Mouse (Mus musculus) liver, embryonic 11.5 days (tissue): ENCODE data around the gene Astn2. TPM values are rescaled to one million over a fixed set of nuclear protein-coding genes. Genes with fewer than 3 reads are reported as not detected.

ENCODE experiments used
- ATAC-seq: fragments of 200-750 bp; cut with Nextera tagmentation; replicated peaks from 2 replicates; pipeline ENCODE4 v1.8.0; 2017; ENCODE audit warnings: moderate number of reproducible peaks, mild to moderate bottlenecking, moderate TSS enrichment, moderate library complexity; ENCODE audit not compliant: low FRiP score
- DNase-seq: peaks from one replicate; pipeline ENCODE4 v3.0.0-alpha.2; 2017; ENCODE audit warnings: low spot score
- H3K27ac ChIP-seq: fragments of 300-500 bp; sonication (generic); 2 replicates; pipeline ENCODE4 v1.5.1; 2014; ENCODE audit warnings: mild to moderate bottlenecking, low read depth, low read length, control low read depth
- H3K27me3 ChIP-seq: fragments of 300-500 bp; sonication (generic); replicated peaks from 2 replicates; pipeline ENCODE4 v1.6.1; 2014; ENCODE audit warnings: low read length, mixed read lengths; ENCODE audit not compliant: control insufficient read depth, insufficient read depth
- H3K36me3 ChIP-seq: fragments of 300-500 bp; sonication (generic); 2 replicates; pipeline ENCODE4 v1.6.1; 2014; ENCODE audit warnings: mild to moderate bottlenecking, low read length, moderate library complexity, mixed read lengths; ENCODE audit not compliant: control insufficient read depth, insufficient read depth
- H3K4me1 ChIP-seq: fragments of 300-500 bp; sonication (generic); replicated peaks from 2 replicates; pipeline ENCODE4 v1.6.1; 2014; ENCODE audit warnings: low read length, mixed read lengths; ENCODE audit not compliant: control insufficient read depth, insufficient read depth
- H3K4me2 ChIP-seq: fragments of 300-500 bp; sonication (generic); 2 replicates; pipeline ENCODE4 v1.6.1; 2014; ENCODE audit warnings: mild to moderate bottlenecking, control low read depth, moderate library complexity
- H3K4me3 ChIP-seq: fragments of 300-500 bp; sonication (generic); 2 replicates; pipeline ENCODE4 v1.5.1; 2014; ENCODE audit warnings: low read depth, low read length, control low read depth
- H3K9ac ChIP-seq: fragments of 300-500 bp; sonication (generic); 2 replicates; pipeline ENCODE4 v1.6.1; 2014; ENCODE audit warnings: low read depth, low read length, control low read depth
- H3K9me3 ChIP-seq: fragments of 300-500 bp; sonication (generic); 2 replicates; pipeline ENCODE4 v1.6.1; 2016; ENCODE audit warnings: low read length, inconsistent platforms, mixed read lengths; ENCODE audit not compliant: control insufficient read depth
- WGBS: fragments of 180-500 bp; shearing (Covaris S2); extraction: QIAGEN DNeasy Blood & Tissue Kit; methylation state at CpG from one replicate; pipeline ENCODE4 v1.1.7; 2014; 5-methylcytosine and 5-hydroxymethylcytosine counted together
- polyA plus RNA-seq: library from polyadenylated mRNA; unstranded; fragments of >200 nt; fragmentation: Nextera tagmentation; extraction: Ambion mirVana; gene quantifications from 2 replicates; pipeline ENCODE4 v1.2.1, GENCODE M21; 2014

The Astn2 gene
- polyA plus RNA-seq, 1 experiment from 2014 or later = 0.05 TPM

GRCm38 (mm10) chr4:65813500-65814175, 590.8 kb downstream of the Astn2 start:
- Histone ChIP-seq H3K4me1 (no peaks in the 10 kb centered on the region), H3K27me3 (no peaks in the 10 kb centered on the region), H3K4me2 (no peak overlapping the region), H3K9ac (no peak overlapping the region), H3K27ac (no peak overlapping the region), H3K4me3 (no peak overlapping the region), H3K9me3 (no peaks in the 10 kb centered on the region), H3K36me3 (no peaks in the 10 kb centered on the region)
- no peak for ATAC-seq
- no peak for DNase-seq
- 73% methylated on average over 1 of the region's 1 CpGs for WGBS

DNA sequence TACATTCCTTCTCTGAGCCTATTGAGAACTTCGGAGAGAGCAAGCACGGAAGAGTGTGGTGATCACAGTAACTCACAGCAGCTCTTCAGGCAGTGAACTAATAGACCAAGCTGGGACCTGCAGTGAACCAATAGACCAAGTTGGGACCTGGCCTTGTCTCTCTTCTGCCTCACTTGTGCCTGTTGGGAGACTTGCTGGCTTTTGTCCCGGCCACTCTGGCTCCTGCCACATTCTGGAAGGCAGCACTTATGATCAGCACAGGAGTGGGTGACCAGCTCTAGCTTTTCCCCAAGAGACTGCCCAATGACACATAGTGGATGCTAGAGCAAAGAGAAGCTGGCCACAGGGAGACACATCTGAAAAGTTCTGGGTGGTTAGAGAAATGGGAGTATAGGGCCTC, 597.1 kb downstream of the Astn2 start:
- no peak overlapping the region for H3K9ac ChIP-seq
- no peak overlapping the region for H3K4me2 ChIP-seq
- H3K4me1 ChIP-seq = no peaks in the 10 kb centered on the region
- no peaks in the 10 kb centered on the region for H3K27me3 ChIP-seq
- no peaks in the 10 kb centered on the region for H3K9me3 ChIP-seq
- H3K36me3 ChIP-seq = no peaks in the 10 kb centered on the region
- H3K27ac ChIP-seq = no peak overlapping the region
- no peak overlapping the region for H3K4me3 ChIP-seq
- no peak for DNase-seq
- 80% methylated on average over 3 of the region's 3 CpGs for WGBS
- no peak for ATAC-seq

DNA sequence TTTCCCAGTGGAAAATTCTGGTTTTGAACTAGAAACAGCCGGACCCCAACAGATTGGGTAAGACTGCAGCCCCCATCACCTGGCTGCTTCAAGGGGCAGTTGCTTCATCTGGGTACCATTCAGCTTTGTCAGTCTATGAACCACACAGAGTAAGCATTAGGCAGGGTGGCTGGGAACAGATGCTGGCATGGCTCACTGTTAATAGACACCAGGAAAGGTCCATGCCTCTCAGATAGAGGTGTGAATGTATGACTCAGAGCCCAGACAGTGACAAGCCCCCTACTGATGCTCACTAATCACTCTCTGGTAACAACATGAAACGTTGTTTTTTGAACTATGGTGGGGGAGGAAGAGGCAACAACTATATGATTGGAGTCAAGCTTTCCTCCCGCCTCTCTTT, 603.2 kb downstream of the Astn2 start:
- Histone ChIP-seq H3K27ac (no peak overlapping the region), H3K4me1 (no peaks in the 10 kb centered on the region), H3K27me3 (no peaks in the 10 kb centered on the region), H3K9ac (no peak overlapping the region), H3K36me3 (no peaks in the 10 kb centered on the region), H3K4me2 (no peak overlapping the region), H3K9me3 (no peaks in the 10 kb centered on the region), H3K4me3 (no peak overlapping the region)
- WGBS = 57% methylated on average over 3 of the region's 3 CpGs
- DNase-seq = no peak
- ATAC-seq = no peak

DNA sequence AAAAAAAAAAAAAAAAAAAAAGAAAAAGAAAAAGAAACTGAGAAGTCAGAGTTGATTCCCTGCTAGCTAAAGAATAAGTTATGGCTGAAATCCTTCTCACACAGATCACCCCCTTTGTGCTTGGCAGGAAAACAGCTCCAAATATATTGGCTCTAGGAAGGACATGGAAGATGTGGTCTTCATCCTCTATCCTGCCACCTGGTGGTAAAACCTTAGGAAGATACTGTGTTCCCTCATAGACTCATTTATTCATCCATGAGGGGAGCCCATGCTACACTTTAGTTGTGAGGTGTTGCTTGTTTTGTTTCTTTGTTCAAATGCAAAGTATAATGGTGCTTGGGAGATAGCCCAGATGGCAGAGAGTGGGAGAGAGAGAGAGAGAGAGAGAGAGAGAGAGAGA, 613.4 kb downstream of the Astn2 start:
- H3K27me3 ChIP-seq = no peaks in the 10 kb centered on the region
- H3K27ac ChIP-seq = no peak overlapping the region
- H3K36me3 ChIP-seq = no peaks in the 10 kb centered on the region
- DNase-seq (no peak), ATAC-seq (no peak)
- no peaks in the 10 kb centered on the region for H3K9me3 ChIP-seq
- H3K9ac ChIP-seq = no peak overlapping the region
- H3K4me1 ChIP-seq = no peaks in the 10 kb centered on the region
- no peak overlapping the region for H3K4me3 ChIP-seq
- H3K4me2 ChIP-seq = no peak overlapping the region

GRCm38 (mm10) chr4:65773368-65774010, 630.9 kb downstream of the Astn2 start:
- no peak overlapping the region for H3K4me3 ChIP-seq
- no peaks in the 10 kb centered on the region for H3K9me3 ChIP-seq
- no peak for ATAC-seq
- H3K4me1 ChIP-seq = no peaks in the 10 kb centered on the region
- no peaks in the 10 kb centered on the region for H3K36me3 ChIP-seq
- no peak overlapping the region for H3K27ac ChIP-seq
- no peak overlapping the region for H3K4me2 ChIP-seq
- no peaks in the 10 kb centered on the region for H3K27me3 ChIP-seq
- no peak for DNase-seq
- 73% methylated on average over 5 of the region's 5 CpGs for WGBS
- H3K9ac ChIP-seq = no peak overlapping the region

DNA sequence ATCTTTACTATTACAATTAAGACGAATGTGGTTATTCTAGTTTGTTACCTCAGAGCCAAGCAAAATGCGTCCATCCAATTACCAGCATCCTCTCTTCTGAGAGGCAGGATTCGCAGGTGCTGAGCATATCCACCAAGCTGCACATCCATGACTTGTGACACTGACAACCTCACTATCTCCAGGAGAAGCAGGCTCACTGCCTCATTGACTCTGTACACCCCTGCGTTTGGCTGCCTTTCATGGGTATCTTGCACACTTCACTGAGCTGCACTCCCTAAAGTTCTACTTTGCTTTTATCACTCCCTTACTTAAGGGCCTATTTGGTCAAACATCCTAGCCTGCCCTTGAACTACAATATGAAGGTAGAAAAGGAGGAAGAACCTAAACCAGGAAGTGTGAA, 633.5 kb downstream of the Astn2 start:
- no peak overlapping the region for H3K27ac ChIP-seq
- no peaks in the 10 kb centered on the region for H3K4me1 ChIP-seq
- H3K4me2 ChIP-seq = no peak overlapping the region
- no peak overlapping the region for H3K9ac ChIP-seq
- no peaks in the 10 kb centered on the region for H3K9me3 ChIP-seq
- 91% methylated on average over 4 of the region's 4 CpGs for WGBS
- no peaks in the 10 kb centered on the region for H3K36me3 ChIP-seq
- no peak overlapping the region for H3K4me3 ChIP-seq
- DNase-seq = no peak
- H3K27me3 ChIP-seq = no peaks in the 10 kb centered on the region
- ATAC-seq = no peak

DNA sequence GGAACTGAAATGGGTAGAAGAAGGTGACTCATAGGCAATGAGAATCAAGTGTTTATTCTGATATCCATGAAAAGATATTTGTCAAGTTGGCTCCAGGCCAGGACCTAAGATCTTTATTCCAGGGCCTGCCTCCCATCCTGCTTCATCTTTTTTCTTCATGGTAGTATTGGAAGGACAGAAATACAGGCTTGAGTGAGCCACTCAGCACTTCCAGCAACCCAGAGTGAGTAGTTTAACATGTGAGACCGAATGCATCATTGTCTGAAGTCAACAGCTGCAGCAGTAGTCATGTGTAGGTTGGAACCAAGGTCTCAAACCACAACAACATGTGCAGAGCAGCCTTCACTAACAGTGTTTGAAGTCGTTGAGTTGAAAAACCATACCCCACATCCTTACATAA, 636.5 kb downstream of the Astn2 start:
- H3K36me3 ChIP-seq = no peaks in the 10 kb centered on the region
- no peak overlapping the region for H3K27ac ChIP-seq
- no peaks in the 10 kb centered on the region for H3K9me3 ChIP-seq
- WGBS = 41% methylated on average over 2 of the region's 2 CpGs
- H3K4me2 ChIP-seq = no peak overlapping the region
- H3K27me3 ChIP-seq = no peaks in the 10 kb centered on the region
- no peak overlapping the region for H3K4me3 ChIP-seq
- no peak overlapping the region for H3K9ac ChIP-seq
- no peaks in the 10 kb centered on the region for H3K4me1 ChIP-seq
- no peak for DNase-seq
- ATAC-seq = no peak

DNA sequence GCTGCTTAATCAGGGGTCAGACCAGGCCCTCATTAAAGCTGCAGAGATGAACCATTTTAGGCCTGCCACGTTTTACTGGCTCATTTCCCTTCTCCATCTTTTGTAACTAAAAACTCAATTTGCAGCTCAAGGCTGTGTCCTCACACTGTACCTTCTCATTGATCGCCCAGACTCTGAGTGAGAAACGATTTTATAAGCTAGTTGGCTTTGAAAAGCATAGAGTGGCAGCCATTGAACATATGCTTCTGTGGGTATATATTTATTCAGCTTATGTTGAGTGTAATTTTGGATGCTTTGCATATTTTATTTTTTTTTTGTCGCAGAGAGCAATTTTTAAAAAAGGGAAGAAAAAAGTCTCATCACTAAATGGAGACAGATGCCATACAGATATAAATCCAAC, 637.0 kb downstream of the Astn2 start:
- Histone ChIP-seq H3K9me3 (no peaks in the 10 kb centered on the region), H3K27me3 (no peaks in the 10 kb centered on the region), H3K9ac (no peak overlapping the region), H3K4me3 (no peak overlapping the region), H3K4me2 (no peak overlapping the region), H3K27ac (no peak overlapping the region), H3K36me3 (no peaks in the 10 kb centered on the region), H3K4me1 (no peaks in the 10 kb centered on the region)
- DNase-seq (no peak), ATAC-seq (no peak)
- WGBS = 75% methylated on average over 4 of the region's 4 CpGs

DNA sequence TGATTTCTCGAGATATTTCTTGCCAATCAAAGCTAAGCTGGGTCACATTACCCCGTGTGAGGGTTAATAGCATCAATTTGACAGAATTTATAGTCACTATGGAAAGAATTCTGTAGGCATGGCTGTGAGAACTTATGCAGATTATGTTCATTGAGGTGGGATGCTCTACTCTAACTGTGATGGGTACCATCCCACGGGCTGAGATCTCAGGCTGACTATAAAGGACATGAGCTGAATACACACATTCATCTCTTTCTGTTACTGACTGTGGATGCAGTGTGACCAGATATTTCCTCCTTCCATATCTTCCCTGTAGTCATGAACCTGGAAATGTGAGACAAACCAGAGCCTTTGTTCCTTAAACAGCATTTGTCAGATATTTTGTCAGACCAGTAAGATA, 639.1 kb downstream of the Astn2 start:
- H3K4me3 ChIP-seq = no peak overlapping the region
- no peak overlapping the region for H3K4me2 ChIP-seq
- no peak overlapping the region for H3K9ac ChIP-seq
- no peak overlapping the region for H3K27ac ChIP-seq
- no peak for ATAC-seq
- H3K36me3 ChIP-seq = no peaks in the 10 kb centered on the region
- no peaks in the 10 kb centered on the region for H3K27me3 ChIP-seq
- no peak for DNase-seq
- WGBS = 67% methylated on average over 3 of the region's 3 CpGs
- H3K4me1 ChIP-seq = no peaks in the 10 kb centered on the region
- no peaks in the 10 kb centered on the region for H3K9me3 ChIP-seq
